Mouse (Mus musculus) liver, embryonic 14.5 days (tissue): ENCODE measurements around the gene Phospho2.

Source experiments
- CTCF ChIP-seq: IDR thresholded peaks from 2 replicates; pipeline ENCODE4 v1.5.1; 2016; ENCODE audit warnings: antibody characterized with exemption, low read depth, control low read depth
- EP300 ChIP-seq: IDR thresholded peaks from 2 replicates; pipeline ENCODE4 v1.6.1; 2016; ENCODE audit warnings: antibody characterized with exemption, low read depth

GRCm38 (mm10) chr2:69802911-69803312 lies 13.5 kb downstream of the Phospho2 start:
- TF ChIP-seq CTCF: peak; percentile 98
- no peak; the same call in 1 of the 2 replicates for TF ChIP-seq EP300
